Mouse (Mus musculus): ENCODE measurements at regions not wholly inside any gene's neighbourhood (a gene's known extent, or its start where the extent isn't known, plus 50 kb on each side); places are given as distances from the start of the nearest gene placed in this dataset.

- TF ChIP-seq CTCF (IDR thresholded peaks at IDR 0.05; ENCODE audit: borderline replicate concordance, insufficient read depth, low read depth, low read length) = no peak
- no peak for TF ChIP-seq POLR2A (IDR thresholded peaks at IDR 0.05; ENCODE audit: borderline replicate concordance, insufficient read depth, low read length)
Measured at GRCm38 (mm10) chr14:58317640-58318039, 247.3 kb downstream of the Fgf9 start.
